ENCODE assay signal across 15 mouse cellular contexts in the genomic region with DNA sequence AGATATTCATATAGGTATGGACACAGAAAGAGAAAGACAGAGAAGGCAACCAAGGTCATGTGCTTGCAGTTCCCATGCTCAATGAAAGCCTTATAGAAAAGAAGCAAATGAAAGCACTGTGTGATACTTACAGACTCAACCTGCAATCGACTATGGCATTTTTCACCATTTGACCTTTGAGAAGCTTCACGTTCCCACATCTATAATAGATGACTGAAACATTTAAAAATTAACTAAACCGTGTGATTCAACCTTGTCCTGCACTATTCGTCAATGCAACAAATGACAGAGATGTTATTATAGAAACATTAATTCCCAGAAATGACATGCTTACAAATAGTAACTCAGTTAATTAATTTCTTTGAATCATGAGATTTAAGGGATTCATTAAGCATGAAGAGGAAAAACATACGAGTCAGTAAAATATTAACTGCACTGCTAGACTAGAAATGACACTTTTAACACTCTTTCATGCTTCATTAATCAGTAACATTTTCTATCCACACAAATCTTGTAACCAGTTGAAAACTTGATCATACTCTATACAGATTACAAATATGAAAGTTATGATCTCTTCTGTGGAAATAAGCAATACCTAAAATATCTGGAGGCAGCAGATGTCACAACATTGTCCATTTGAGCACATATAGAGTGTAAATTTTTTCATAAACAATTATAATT.
"Had no signal": no experiment of that assay in that cellular context is flagged by ENCODE, and none has a peak within 500 bp of the region (broad histone marks: within the 10 kb centered on the region; RNA-seq: fewer than 3 reads in every experiment).

No protein-coding gene starts in this region.

- H3K9me3 ChIP-seq: limb, embryonic 12.5 days; liver, embryonic 13.5 days; midbrain, embryonic 13.5 days; neural tube, embryonic 15.5 days had no signal

- H3K27ac ChIP-seq: hindbrain, postnatal 0 days; layer of hippocampus, adult 2 months; limb, embryonic 12.5 days; liver, embryonic 13.5 days; midbrain, embryonic 13.5 days; neural tube, embryonic 15.5 days had no signal

- H3K27me3 ChIP-seq: limb, embryonic 12.5 days; liver, embryonic 13.5 days; midbrain, embryonic 13.5 days; neural tube, embryonic 15.5 days had no signal

- H3K4me3 ChIP-seq: layer of hippocampus, adult 2 months; limb, embryonic 12.5 days; liver, embryonic 13.5 days; midbrain, embryonic 13.5 days; myocyte; neural tube, embryonic 15.5 days had no signal

- DNase-seq: liver, embryonic 13.5 days; lung, adult 2 months; lung, postnatal 36 days; right cerebral cortex, adult 18-20 months; right cerebral cortex, postnatal 25 days; spleen, adult 18-20 months; thymus, adult 18-20 months; thymus, postnatal 14 days had no signal

- H3K9ac ChIP-seq: limb, embryonic 12.5 days; liver, embryonic 13.5 days; midbrain, embryonic 13.5 days; neural tube, embryonic 15.5 days had no signal

- H3K4me2 ChIP-seq: limb, embryonic 12.5 days; liver, embryonic 13.5 days; midbrain, embryonic 13.5 days; neural tube, embryonic 15.5 days had no signal

- H3K36me3 ChIP-seq: limb, embryonic 12.5 days; liver, embryonic 13.5 days; midbrain, embryonic 13.5 days; neural tube, embryonic 15.5 days had no signal

- H3K4me1 ChIP-seq: limb, embryonic 12.5 days; liver, embryonic 13.5 days; midbrain, embryonic 13.5 days; neural tube, embryonic 15.5 days had no signal

- ATAC-seq: hindbrain, postnatal 0 days; lung, postnatal 0 days; midbrain, embryonic 13.5 days had no signal
